ENCODE assay signal across 8 mouse cellular contexts in the genomic region with DNA sequence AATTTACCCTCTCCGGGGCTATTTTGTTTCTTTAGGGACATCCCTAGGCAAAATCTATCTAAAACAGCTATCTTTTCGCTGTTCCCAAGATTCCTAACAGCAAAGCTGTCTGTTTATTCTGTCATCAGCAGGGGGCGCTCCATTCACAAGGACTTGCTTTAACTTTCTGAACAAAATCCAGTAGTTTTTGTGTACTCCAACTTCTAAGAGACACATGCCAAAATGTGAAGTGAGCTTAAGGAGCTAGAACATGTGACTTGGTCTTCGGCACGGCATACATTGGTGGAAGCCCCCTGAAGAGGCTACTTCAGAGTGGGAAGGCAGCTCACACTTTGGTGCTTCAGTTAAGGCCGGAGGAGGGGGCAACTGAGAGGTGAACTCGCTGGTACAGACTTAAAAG. TPM values are rescaled to one million over a fixed set of nuclear protein-coding genes. Genes with fewer than 3 reads are reported as not detected.
A peak's percentile ranks its signal among the peaks of the same experiment; 100 is the strongest.
DNase-seq lines count a peak whose midpoint lies in the region; ATAC-seq lines count a peak whose summit lies in the region.

No protein-coding gene starts in this region.

- intact Hi-C loops in heart, postnatal 25 days (cut with DNase I): loop anchor here (1.0 to 10.0 kb wide), 3 partner anchors 53 to 343 kb away; partner anchors contain the start of gene Cyp1b1

- ATAC-seq in megakaryocyte-erythroid progenitor cell, adult 5-6 weeks (replicated peaks; ENCODE audit: low FRiP score, low TSS enrichment, poor library complexity, severe bottlenecking): peak; percentile 68

- peak; percentile 87 for DNase-seq in heart, adult 11 months
- no peak for DNase-seq in heart, postnatal 25 days (ENCODE audit: low spot score)
- DNase-seq in T-cell, adult 2 months (ENCODE audit: low spot score): peak; percentile 33
- DNase-seq in cerebellum, postnatal 36 days: peak; percentile 52 to 57
- peak; percentile 15 to 56 for DNase-seq in heart, adult 9 months (ENCODE audit: low spot score in 2 of 2)
- peak; percentile 76 to 87 for DNase-seq in left cerebral cortex, adult 18-20 months (ENCODE audit: low spot score in 2 of 2)
- DNase-seq in testis, postnatal 10 days (ENCODE audit: low spot score): peak; percentile 86

RNA-seq across cellular contexts. Expression of gene Rmdn2, which starts 49.7 kb away (rescaled TPM):
- total RNA-seq in heart, postnatal 25 days (2021): 10 to 100 TPM; 11.6 to 12.0 TPM
- total RNA-seq in left cerebral cortex, adult 18-20 months (2021): 10 to 100 TPM; 12.7 to 15.3 TPM
- 6.9 and 9.2 TPM in 2 replicates for total RNA-seq in megakaryocyte-erythroid progenitor cell, adult 5-6 weeks (2014; fragmentation: Nextera tagmentation)
- total RNA-seq in megakaryocyte-erythroid progenitor cell, adult 5-6 weeks (2017): 9.4 and 10.4 TPM in 2 replicates

RNA-seq across cellular contexts. Expression of gene Cyp1b1, which starts 53.5 kb away (rescaled TPM):
- 1 to 10 TPM; 3.2 to 3.4 TPM for total RNA-seq in heart, postnatal 25 days (2021)
- total RNA-seq in left cerebral cortex, adult 18-20 months (2021): 1 to 10 TPM; 3.8 to 4.1 TPM
- not detected in 2 replicates for total RNA-seq in megakaryocyte-erythroid progenitor cell, adult 5-6 weeks (2014; fragmentation: Nextera tagmentation)
- not detected in 2 replicates for total RNA-seq in megakaryocyte-erythroid progenitor cell, adult 5-6 weeks (2017)

Comparison
In these comparisons a context has a peak if more than half of its experiments do, and no peak if none do; other contexts are left out.
1. RNA of gene Cyp1b1, which starts 53.5 kb away (total RNA-seq): 3.8 to 4.1 TPM in left cerebral cortex, adult 18-20 months and 3.2 to 3.4 TPM in heart, postnatal 25 days; not detected in megakaryocyte-erythroid progenitor cell, adult 5-6 weeks; every median in the first group is over 4 times any median in the second.